Mouse (Mus musculus): Measurements from ENCODE around the gene Rapgef4. TPM values are rescaled to one million over a fixed set of nuclear protein-coding genes. Genes with fewer than 3 reads are reported as not detected.

Gene Rapgef4
- polyA plus RNA-seq, 1 experiment from 2014 or later, result 4.2 TPM

DNA sequence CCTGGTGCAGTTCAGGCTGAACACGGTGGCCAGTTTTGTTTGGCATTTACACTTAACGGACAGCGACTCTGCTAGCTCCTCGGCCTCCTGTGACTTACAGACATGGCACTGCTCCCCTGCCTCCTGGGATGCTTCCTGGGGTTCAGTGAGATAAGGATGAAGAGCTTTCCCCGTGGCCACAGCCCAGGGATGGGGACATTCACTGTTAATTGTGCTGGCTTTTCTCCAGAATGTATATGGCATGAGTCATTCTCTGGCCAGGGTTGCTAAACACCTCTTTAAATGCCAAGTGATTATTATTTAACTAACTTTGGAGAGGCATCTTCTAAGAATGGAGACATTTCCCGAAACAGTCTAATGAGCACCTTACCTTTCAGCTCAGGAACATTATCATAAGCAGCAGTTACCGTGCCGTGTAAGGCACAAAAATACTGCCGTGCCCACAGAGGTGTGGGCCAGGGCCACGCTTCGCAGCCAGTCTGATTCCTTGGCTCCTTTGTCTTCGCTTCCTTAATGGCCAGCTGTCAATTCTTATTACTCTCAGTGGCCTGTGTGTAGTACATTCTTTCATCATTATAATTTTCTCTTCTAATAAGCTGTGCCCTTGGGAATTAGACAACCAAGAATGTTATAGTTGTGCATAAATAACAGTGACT is 126.6 kb downstream of the Rapgef4 start:
- peak overlapping the region; percentile 58 for H3K27ac ChIP-seq (replicated peaks)
- peak overlapping the region; percentile 25 for H3K4me2 ChIP-seq
- no peaks in the 10 kb centered on the region for H3K27me3 ChIP-seq (replicated peaks)
- ATAC-seq (ENCODE audit: extremely low read depth, insufficient number of reproducible peaks, low FRiP score, low TSS enrichment), result no peak
- WGBS, result 38% methylated on average over 12 of the region's 12 CpGs
- H3K9me3 ChIP-seq, result no peaks in the 10 kb centered on the region
- H3K4me3 ChIP-seq, result no peak overlapping the region
- no peak overlapping the region for H3K9ac ChIP-seq
- peaks cover 24% of the 10 kb centered on the region for H3K4me1 ChIP-seq
- no peaks in the 10 kb centered on the region for H3K36me3 ChIP-seq

DNA sequence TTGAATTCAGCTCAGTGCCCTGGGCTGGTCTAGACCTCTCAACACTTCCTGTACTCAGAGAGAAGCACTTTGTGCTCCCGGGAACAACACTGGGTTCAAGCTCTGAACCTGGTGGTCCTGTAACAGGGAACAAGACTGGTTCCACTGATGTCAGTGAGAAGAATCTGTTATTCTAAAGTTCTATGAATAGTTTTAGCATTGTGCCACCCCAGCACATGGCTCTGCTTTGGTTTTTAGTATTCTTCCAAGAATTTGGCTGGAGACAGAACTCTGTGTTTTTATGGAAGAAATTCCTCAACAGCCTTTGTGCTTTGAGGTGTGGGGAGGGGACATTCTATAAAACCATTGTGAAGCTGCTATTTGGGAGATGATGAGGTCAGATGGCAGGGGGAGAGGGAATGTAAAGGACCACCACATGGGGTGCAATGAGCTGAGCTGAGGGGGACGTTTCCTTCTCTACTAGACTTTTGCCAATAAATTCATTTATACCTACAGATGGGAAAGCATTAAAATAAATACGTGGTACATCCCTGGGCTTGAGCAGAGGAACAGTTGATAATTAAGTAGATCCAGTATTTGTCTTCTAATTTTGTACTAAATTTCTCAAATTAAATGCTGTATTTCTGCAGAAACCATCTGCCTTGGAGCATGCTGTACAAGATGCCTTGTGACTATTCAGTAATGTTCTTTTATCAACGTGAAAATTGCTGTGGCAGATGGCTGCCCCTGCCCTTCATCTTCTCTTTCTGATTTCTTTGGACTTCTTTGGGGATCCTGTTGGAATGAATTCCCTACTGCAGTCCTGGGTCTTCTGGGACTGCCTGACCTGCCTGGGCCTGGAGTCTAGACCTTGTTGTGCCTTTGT is 127.6 kb downstream of the Rapgef4 start:
- no peak overlapping the region for H3K27ac ChIP-seq (replicated peaks)
- H3K27me3 ChIP-seq (replicated peaks), result no peaks in the 10 kb centered on the region
- no peak for ATAC-seq (ENCODE audit: extremely low read depth, insufficient number of reproducible peaks, low FRiP score, low TSS enrichment)
- H3K9me3 ChIP-seq, result no peaks in the 10 kb centered on the region
- no peak overlapping the region for H3K4me3 ChIP-seq
- H3K4me2 ChIP-seq, result no peak overlapping the region
- no peak overlapping the region for H3K9ac ChIP-seq
- H3K4me1 ChIP-seq, result peaks cover 22% of the 10 kb centered on the region
- H3K36me3 ChIP-seq, result no peaks in the 10 kb centered on the region
- 74% methylated on average over 4 of the region's 4 CpGs for WGBS

DNA sequence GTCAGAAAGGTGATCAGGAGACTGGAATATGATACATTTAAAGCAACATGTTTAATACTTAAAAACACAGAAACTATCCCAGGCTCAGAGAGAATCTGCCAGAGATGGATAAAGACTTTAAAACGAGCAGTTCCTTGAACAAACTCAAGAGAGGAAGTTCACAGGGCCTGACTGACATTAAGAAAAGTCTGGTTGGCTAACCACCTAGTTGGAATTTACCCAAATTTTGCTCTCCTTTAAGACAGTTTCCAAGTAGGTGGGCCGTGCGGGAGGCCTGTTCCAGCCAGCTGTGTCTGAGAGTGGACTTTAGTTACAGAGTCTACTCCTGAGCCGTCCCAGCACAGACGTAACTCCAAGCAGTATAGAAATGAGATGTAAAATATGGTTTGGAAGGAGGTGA is 129.4 kb downstream of the Rapgef4 start:
- no peak overlapping the region for H3K4me3 ChIP-seq

DNA sequence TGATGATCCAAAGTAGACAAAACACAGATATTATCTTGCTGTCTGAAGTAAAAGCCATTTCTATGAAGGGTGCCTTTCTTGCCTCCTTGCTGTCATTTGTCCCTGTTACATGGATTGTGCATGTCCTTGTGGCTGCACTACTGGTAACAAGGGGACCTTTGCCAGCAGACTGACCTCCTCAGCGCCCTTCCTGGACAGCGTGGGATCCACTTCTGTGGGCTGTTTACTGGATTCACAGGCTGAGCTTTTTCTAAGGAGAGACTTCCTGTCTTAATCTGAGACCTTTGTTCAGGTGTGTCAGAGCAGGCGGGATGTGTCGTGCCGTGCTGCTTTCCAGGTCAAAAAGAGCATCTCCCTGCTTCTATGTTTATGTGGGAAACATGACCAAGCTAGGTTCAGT is 132.7 kb downstream of the Rapgef4 start:
- Histone ChIP-seq H3K4me3 (no peak overlapping the region), H3K27ac (replicated peaks) (peak overlapping the region; percentile 42; the same call in 1 of the 2 replicates), H3K4me2 (no peak overlapping the region), H3K4me1 (peaks cover 37% of the 10 kb centered on the region), H3K27me3 (replicated peaks) (no peaks in the 10 kb centered on the region; the same call in 1 of the 2 replicates), H3K36me3 (no peaks in the 10 kb centered on the region), H3K9ac (0 out of 2 replicates have a peak overlapping the region, but pooled peaks have one; percentile 14), H3K9me3 (no peaks in the 10 kb centered on the region)
- no peak for ATAC-seq (ENCODE audit: extremely low read depth, insufficient number of reproducible peaks, low FRiP score, low TSS enrichment)
- 58% methylated on average over 5 of the region's 5 CpGs for WGBS

More for the DNA sequence above, 129.4 kb downstream of the Rapgef4 start:
- Histone ChIP-seq H3K9me3 (no peaks in the 10 kb centered on the region), H3K27me3 (replicated peaks) (no peaks in the 10 kb centered on the region), H3K9ac (no peak overlapping the region), H3K4me1 (peaks cover 26% of the 10 kb centered on the region), H3K27ac (replicated peaks) (no peak overlapping the region), H3K36me3 (no peaks in the 10 kb centered on the region), H3K4me2 (no peak overlapping the region)
- ATAC-seq (ENCODE audit: extremely low read depth, insufficient number of reproducible peaks, low FRiP score, low TSS enrichment), result no peak
- 83% methylated on average over 5 of the region's 5 CpGs for WGBS

DNA sequence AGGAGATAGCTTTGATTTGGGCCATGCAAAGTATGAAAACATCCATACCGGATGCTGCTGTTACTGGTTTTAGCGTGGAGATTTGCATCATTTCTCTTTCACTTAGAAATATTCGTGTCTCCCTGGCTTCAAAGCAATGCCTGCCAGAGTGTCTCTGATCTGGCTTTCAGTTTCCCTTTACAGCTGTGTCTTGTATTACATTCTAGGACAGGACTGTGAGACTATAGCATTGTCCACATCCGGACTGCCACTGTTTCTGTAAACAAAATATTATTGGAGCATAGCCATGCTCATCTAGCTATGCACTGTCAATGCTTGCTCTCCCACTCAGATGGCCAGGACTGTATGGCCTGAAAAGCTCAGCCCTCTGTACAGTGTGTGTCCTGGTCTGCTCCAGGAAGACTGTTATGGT is 133.1 kb downstream of the Rapgef4 start:
- H3K4me1 ChIP-seq, result peaks cover 37% of the 10 kb centered on the region
- ATAC-seq (ENCODE audit: extremely low read depth, insufficient number of reproducible peaks, low FRiP score, low TSS enrichment), result no peak
- no peak overlapping the region for H3K4me2 ChIP-seq
- H3K27me3 ChIP-seq (replicated peaks), result no peaks in the 10 kb centered on the region; the same call in 1 of the 2 replicates
- H3K4me3 ChIP-seq, result no peak overlapping the region
- H3K9ac ChIP-seq, result no peak overlapping the region
- peak overlapping the region; percentile 42; the same call in 1 of the 2 replicates for H3K27ac ChIP-seq (replicated peaks)
- WGBS, result 67% methylated on average over 4 of the region's 4 CpGs
- H3K9me3 ChIP-seq, result no peaks in the 10 kb centered on the region
- no peaks in the 10 kb centered on the region for H3K36me3 ChIP-seq

DNA sequence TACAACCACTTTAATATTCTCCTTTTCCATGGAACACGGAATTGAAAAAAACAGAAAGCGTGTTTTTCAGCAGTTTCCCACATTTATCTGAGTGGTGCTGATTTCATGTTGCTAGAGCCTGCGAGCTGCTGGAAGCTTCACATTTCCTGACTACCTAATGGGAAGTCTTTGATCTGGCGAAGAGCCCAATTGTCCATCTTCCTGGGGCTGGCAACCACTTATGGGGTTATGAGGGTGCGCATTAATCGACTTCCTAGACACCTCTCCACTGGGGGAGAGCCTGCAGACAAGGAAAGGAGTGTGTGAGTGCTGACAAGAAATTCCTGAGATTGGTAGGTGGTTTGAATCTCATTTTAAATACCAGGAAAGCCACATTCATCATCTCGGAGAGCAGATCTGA is 135.1 kb downstream of the Rapgef4 start:
- Histone ChIP-seq H3K9ac (no peak overlapping the region), H3K9me3 (no peaks in the 10 kb centered on the region), H3K4me3 (no peak overlapping the region), H3K4me1 (peaks cover 37% of the 10 kb centered on the region), H3K27me3 (replicated peaks) (no peaks in the 10 kb centered on the region; the same call in 1 of the 2 replicates), H3K36me3 (no peaks in the 10 kb centered on the region), H3K27ac (replicated peaks) (no peak overlapping the region), H3K4me2 (0 out of 2 replicates have a peak overlapping the region, but pooled peaks have one; percentile 1)
- 41% methylated on average over 7 of the region's 7 CpGs for WGBS
- ATAC-seq (ENCODE audit: extremely low read depth, insufficient number of reproducible peaks, low FRiP score, low TSS enrichment), result no peak

DNA sequence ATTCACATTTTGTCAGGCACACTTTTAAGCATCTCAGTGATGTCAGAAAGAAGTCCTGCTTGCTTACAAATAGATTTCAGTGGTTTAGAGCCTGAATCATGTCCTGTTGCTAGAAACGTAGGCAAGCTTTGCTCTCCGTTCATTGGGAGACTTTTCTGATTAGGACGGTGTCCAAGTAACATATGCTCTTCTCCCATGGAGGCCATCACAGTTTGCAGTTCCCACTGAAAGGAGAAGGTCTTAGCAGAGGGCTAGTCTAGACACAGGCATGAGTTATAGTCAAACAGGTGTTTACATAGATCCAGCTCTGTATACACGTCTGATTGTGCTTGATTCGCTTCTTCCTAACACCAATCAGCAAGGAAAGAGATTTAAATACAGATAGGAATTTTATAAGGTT is 135.7 kb downstream of the Rapgef4 start:
- Histone ChIP-seq H3K9me3 (no peaks in the 10 kb centered on the region), H3K27me3 (replicated peaks) (peaks cover 2% of the 10 kb centered on the region; the same call in 1 of the 2 replicates), H3K27ac (replicated peaks) (0 out of 2 replicates have a peak overlapping the region, but pooled peaks have one; percentile 53), H3K9ac (no peak overlapping the region), H3K4me1 (peaks cover 37% of the 10 kb centered on the region), H3K4me2 (no peak overlapping the region), H3K4me3 (no peak overlapping the region), H3K36me3 (no peaks in the 10 kb centered on the region)
- ATAC-seq (ENCODE audit: extremely low read depth, insufficient number of reproducible peaks, low FRiP score, low TSS enrichment), result no peak
- 53% methylated on average over 5 of the region's 5 CpGs for WGBS

DNA sequence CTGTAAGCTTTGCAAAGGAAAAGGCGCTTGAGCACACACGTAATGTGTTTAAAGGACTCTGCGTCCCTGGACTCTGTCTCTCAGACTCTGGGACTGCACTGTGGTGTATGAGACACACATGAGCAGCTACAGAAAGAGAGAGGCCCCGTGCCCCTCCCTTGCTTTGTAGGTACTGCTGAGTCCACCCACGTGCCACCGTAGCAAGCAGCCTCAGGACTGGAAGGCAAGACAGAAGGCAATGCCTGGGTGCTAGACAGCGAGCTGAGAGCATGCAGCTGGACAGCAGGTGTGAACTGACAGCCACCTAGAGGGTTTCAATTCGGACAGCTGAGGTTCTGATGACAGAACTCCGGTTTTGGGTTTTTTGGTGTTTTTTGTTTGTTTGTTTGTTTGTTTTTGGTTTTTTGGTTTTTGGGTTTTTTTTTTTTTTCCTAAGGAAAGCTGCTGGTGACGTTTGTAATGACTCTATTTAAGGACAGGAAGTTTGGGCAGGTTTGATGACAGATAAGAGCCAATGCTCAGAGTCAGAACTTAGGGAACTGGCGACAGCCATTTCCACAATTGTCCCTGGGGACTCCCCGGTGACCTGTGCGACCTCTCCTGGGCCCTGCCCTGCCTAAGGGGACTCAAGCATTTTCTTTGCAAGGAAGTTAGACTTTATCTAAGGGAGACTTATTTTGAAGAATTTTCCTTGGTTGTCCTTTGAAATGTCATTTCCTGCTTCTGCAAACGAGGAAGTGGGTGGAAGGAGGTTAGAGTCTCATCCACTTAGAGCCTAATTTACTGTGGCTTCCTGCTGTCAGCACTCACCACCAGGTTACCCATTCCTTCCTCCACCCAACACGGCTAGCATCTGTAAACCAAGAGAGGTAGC is 136.3 kb downstream of the Rapgef4 start:
- Histone ChIP-seq H3K9me3 (no peaks in the 10 kb centered on the region), H3K27ac (replicated peaks) (peak overlapping the region; percentile 53; the same call in 1 of the 2 replicates), H3K27me3 (replicated peaks) (peaks cover 3% of the 10 kb centered on the region; the same call in 1 of the 2 replicates), H3K36me3 (no peaks in the 10 kb centered on the region), H3K4me1 (peaks cover 37% of the 10 kb centered on the region), H3K4me2 (0 out of 2 replicates have a peak overlapping the region, but pooled peaks have one; percentile 4), H3K9ac (no peak overlapping the region), H3K4me3 (no peak overlapping the region)
- ATAC-seq (ENCODE audit: extremely low read depth, insufficient number of reproducible peaks, low FRiP score, low TSS enrichment), result no peak
- 27% methylated on average over 15 of the region's 15 CpGs for WGBS

DNA sequence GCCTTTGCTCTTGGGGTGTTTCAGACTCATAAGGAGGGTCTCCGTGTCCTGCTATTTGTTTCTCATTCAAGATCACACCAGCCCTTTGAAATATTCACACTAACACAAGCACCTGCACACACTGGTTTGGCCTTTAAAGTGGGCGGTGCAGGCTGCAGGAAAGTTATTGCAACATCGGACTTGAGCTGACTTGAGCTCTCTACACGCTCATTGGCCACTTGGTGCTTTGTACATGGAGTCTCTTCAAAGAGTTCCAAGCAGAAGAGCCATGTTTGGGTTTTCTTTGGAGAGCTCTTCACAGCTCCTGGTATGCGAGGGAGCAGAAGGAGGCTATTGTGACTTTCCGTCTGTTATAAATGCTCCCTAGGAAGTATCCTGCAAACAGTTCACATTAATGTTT is 139.2 kb downstream of the Rapgef4 start:
- Histone ChIP-seq H3K4me3 (no peak overlapping the region), H3K4me2 (no peak overlapping the region), H3K4me1 (peaks cover 34% of the 10 kb centered on the region), H3K27ac (replicated peaks) (no peak overlapping the region), H3K36me3 (no peaks in the 10 kb centered on the region), H3K9ac (no peak overlapping the region), H3K9me3 (no peaks in the 10 kb centered on the region), H3K27me3 (replicated peaks) (peaks cover 3% of the 10 kb centered on the region; the same call in 1 of the 2 replicates)
- ATAC-seq (ENCODE audit: extremely low read depth, insufficient number of reproducible peaks, low FRiP score, low TSS enrichment), result no peak
- 80% methylated on average over 6 of the region's 6 CpGs for WGBS

DNA sequence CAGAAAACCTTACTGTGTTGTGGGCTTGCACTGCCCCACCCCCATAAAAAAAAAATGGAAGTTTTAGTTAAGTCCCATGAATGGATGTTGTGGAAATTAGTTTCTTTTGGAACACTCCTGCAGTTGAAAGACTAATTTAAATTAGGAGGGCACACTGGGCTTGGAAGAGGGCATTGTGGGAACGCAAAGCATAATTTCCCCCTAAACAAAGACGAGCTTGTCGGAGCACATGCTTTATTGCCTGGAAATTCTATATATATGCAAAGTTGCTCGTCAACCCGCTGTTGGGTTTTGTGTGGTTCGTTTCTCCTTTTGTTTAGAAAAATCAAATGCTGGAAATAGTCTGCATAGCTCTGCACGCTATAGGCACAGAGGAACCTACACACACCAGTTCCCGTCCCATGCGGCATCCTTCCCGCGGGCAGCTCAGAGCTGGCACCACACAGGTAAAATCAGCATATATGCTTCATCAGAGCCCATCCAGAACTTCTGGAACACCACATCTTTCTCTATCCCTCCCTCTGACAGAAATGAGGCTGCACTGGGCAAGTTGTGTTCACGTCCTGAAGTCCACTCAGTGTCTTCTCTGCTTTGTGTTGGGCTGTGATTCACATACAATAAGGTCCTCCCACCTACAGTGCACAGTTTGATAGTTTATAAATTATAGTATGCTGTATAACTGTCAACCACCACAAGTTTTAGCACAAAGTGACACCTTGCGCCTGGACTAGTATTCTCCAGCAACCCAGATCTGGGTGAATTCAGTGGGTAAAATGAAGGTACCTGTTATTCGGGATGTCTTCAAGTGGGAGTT is 141.6 kb downstream of the Rapgef4 start:
- WGBS, result 90% methylated on average over 14 of the region's 14 CpGs
- Histone ChIP-seq H3K27ac (replicated peaks) (no peak overlapping the region), H3K36me3 (no peaks in the 10 kb centered on the region), H3K4me1 (peaks cover 11% of the 10 kb centered on the region), H3K9me3 (no peaks in the 10 kb centered on the region), H3K27me3 (replicated peaks) (peaks cover 3% of the 10 kb centered on the region; the same call in 1 of the 2 replicates), H3K4me2 (no peak overlapping the region), H3K9ac (no peak overlapping the region), H3K4me3 (no peak overlapping the region)
- ATAC-seq (ENCODE audit: extremely low read depth, insufficient number of reproducible peaks, low FRiP score, low TSS enrichment), result no peak
